Mouse (Mus musculus) liver, embryonic 14.5 days (tissue): ENCODE measurements around the gene Edf1.

Experiments
- CTCF ChIP-seq: IDR thresholded peaks from 2 replicates; pipeline ENCODE4 v1.5.1; 2016; ENCODE audit warnings: antibody characterized with exemption, low read depth, control low read depth
- EP300 ChIP-seq: IDR thresholded peaks from 2 replicates; pipeline ENCODE4 v1.6.1; 2016; ENCODE audit warnings: antibody characterized with exemption, low read depth

DNA sequence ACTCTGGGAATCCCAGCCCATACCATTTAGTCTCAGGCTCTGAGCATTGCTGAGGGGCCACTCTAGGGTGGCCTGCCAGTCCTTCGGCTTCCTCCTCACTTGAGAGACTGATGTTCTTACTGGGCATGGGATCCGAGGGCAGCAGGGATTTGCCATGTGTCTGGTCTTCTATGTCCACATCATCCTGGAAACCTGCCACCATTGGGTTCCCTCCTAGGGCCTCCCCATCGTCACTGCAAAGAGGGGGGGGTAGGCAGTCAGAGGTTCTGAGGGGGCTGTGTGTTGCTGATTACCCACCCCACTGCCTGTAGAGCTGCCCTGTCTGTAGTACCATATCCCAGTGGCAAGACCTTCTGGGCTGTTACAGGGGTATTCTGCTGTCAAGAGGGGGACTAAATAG is 28.0 kb downstream of the Edf1 start:
- no peak for TF ChIP-seq CTCF
- no peak for TF ChIP-seq EP300
